Mouse (Mus musculus): Measurements from ENCODE around the gene Spop. TPM values are rescaled to one million over a fixed set of nuclear protein-coding genes. Genes with fewer than 3 reads are reported as not detected.

Spop gene
- polyA plus RNA-seq (2014; fragmentation: Illumina TruSeq; extraction: RNeasy Lipid Tissue Mini Kit (QIAGEN cat#74804)): 161 TPM

DNA sequence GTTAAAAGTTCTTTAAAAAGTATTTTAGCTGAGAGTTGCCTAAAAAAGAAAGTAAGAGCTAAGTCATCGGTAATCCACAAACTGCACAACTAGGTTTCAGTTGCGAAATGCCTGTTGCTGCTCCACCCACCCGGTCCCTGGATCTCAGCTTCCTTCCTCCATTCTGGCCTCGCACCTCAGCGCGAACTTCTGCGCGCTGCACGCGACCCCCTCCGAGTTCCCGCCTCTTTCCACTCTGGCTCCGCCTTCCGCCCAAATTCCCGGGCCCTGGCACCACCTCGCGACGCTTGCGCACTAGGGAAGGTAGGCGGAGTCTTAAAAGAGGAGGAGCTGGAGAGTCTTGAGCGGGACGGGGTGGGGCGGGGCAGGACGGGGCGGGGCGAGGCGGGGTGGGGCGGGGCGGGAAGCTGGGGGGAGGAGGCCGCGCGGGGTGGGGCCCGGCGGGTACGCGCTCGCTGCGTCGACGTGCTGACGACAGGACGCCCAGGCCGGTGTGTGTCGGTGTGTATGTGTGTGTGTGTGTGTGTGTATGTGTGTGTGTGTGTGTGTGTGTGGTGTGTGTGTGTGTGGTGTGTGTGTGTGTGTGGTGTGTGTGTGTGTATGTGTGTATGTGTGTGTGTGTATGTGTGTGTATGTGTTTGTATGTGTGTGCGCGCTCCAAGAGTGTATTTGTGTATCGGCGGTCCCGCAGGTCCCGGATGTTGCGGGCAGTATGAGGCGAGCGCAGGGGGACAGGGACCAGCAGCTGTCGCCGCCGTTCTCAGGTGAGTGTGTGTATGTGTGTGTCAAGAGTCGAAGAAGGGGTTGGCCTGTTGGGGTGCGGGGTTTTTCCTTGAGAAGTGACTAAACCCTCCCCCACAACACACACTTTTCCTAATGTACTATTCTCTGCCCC is at the start of gene Spop:
TSS of gene Spop (plus strand) at position 440 of the 895 bp plus-strand sequence.

DNA sequence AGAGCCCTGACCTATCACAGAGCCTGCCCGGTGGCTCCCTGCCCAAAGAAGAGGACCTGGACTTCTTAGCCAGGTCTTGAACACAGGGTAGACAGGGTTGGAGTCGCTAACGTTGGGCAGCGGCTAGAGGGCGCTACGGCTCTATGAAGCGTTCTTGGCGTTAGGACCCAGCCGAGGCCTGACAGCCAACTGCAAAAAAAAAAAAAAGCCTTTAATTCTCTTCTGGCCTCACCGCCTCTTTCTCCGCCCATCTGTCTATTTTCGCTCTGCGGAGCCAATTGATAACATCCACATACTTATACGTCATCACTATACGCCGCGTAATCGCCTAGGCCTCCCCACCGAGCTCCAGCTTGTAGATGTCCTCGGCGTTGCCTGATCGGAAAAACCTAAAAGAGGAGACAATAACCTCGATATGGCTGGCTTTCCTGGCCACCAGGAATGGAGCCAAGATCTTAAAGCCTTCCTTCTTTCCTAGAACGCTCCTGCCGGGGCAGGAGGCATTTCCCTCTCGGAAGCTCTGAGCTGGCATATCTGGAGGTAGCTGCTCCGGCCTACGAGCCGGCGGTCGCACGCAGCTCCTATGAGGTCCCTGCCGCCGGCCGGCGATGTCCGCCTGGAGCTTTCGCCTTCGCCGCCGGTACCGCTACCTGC is 29.4 kb upstream of the Spop start, which contains the start of gene Slc35b1:
TSS of gene Slc35b1 (plus strand) at position 374 of the 654 bp plus-strand sequence.

DNA sequence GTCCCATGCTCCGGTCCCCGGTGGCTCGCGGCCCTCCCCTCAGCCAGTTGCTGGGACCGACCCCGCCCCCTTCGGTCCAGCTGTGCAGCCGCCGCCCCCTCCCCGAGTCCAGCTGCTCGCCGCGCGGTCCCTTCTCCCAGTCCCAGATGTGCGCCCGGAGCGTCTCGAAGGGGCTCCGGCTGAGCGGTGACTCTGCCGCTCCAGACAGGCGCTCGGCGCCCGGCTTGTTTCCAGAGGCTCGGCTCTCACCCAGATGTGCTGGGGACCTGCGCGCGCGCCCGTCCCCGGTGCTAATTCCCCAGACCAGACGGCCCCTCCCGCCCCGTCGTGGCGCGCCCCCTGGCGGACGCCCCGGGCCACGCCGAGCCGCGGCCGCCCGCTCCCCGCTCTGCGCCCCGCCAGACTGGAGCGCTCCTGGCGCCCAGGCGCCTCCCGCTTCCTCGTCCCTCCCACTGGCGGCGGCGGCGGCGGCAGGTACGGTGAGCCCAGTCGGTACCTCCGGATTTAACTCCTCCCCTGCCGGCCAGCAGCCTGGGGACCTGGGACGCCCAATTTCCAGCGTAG is 100.5 kb downstream of the Spop start, which contains the start of gene Nxph3:
TSS of gene Nxph3 (minus strand) at position 273 of the 564 bp plus-strand sequence.

Other genes starting within 250 kb of the Spop start
- gene Tac4, start 152.6 kb upstream of the Spop start, polyA plus RNA-seq (2014; fragmentation: Illumina TruSeq; extraction: RNeasy Lipid Tissue Mini Kit (QIAGEN cat#74804)): not detected
- 66.1 TPM for gene Kat7, start 103.8 kb upstream of the Spop start, polyA plus RNA-seq (2014; fragmentation: Illumina TruSeq; extraction: RNeasy Lipid Tissue Mini Kit (QIAGEN cat#74804))
- gene Fam117a, start 77.1 kb upstream of the Spop start, polyA plus RNA-seq (2014; fragmentation: Illumina TruSeq; extraction: RNeasy Lipid Tissue Mini Kit (QIAGEN cat#74804)): 3.2 TPM
- 37.2 TPM for gene Slc35b1, start 29.4 kb upstream of the Spop start, polyA plus RNA-seq (2014; fragmentation: Illumina TruSeq; extraction: RNeasy Lipid Tissue Mini Kit (QIAGEN cat#74804))
- gene Nxph3, start 100.5 kb downstream of the Spop start, polyA plus RNA-seq (2014; fragmentation: Illumina TruSeq; extraction: RNeasy Lipid Tissue Mini Kit (QIAGEN cat#74804)): not detected
- 1.1 TPM for gene Ngfr, start 173.7 kb downstream of the Spop start, polyA plus RNA-seq (2014; fragmentation: Illumina TruSeq; extraction: RNeasy Lipid Tissue Mini Kit (QIAGEN cat#74804))